Mouse (Mus musculus) heart, postnatal 25 days (tissue): ENCODE data around the gene Snf8. TPM values are rescaled to one million over a fixed set of nuclear protein-coding genes. Genes with fewer than 3 reads are reported as not detected.

Source experiments
- DNase-seq: peaks from one replicate; pipeline ENCODE4 v3.0.0; 2022; ENCODE audit warnings: low spot score
- intact Hi-C: fragments of 180-260 bp; cut with DNase I; formaldehyde crosslinking; loops from one replicate; pipeline ENCODE4 v1.15.1; 2025
- total RNA-seq, 2 experiments: library from RNA; stranded (reverse); gene quantifications; 2 replicates each; pipeline ENCODE4 v1.2.3; 2021

Gene Snf8
- 10 to 100 TPM; 45.7 to 46.9 TPM for total RNA-seq

DNA sequence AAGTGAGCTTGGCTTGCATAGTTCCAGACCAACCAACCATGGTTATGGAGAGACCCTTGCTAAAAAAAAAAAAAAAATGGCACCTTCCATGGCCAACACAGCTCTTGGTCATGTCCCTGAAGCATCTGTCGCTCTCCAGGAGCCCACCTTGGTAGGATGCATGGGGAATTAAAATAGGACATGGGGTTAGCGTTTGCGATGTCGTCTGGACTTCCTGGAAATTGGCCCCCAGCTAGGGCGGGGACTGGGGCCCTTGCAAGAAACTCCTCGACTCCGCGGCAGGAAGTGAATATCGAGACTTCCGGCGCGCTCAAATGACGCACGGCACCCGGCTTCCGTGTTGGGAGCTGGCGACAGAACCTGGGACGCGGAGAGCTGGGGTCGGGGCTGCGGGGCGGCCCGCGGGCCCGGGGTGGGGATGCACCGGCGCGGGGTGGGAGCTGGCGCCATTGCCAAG, at the start of gene Snf8:
Snf8 (plus strand) TSS at position 290 of the 457 bp plus-strand sequence.
- DNase-seq = peak; percentile 88
- intact Hi-C loops = loop anchor here (1.0 to 5.0 kb wide), 2 partner anchors 30 to 43 kb away; partner anchors contain the start of gene Atp5g1

DNA sequence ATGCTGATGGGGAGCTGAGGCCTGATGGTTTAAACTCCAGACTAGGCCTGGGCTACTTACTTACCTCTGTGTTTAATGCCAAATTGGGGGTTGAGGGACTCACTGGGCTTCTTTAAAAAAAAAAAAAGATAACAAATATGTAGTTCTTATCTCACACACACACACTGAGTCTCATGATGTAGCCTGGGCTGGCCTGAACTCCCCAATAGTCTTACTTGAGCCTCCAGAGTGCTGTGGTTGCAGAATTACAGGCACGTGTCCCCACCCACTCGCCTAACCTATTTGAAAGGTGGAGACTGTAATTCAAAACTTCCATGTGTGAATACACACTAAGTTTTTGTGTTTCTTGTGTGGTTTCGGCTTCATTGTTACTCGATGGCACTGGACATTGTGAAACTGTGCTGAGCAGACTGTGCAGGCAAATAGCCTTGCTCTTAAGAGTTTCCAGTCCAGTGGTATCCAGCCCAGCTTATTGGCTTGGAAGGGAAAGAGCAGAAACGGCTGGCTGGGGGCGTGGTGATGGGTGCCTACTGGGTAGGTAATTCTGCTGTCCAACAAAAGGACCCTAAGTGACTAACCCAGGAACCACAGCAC, 46.7 kb upstream of the Snf8 start:
- intact Hi-C loops = loop anchor here (10.0 kb wide), 1 partner anchor 223 kb away; no protein-coding TSS in a partner anchor
- DNase-seq = no peak

DNA sequence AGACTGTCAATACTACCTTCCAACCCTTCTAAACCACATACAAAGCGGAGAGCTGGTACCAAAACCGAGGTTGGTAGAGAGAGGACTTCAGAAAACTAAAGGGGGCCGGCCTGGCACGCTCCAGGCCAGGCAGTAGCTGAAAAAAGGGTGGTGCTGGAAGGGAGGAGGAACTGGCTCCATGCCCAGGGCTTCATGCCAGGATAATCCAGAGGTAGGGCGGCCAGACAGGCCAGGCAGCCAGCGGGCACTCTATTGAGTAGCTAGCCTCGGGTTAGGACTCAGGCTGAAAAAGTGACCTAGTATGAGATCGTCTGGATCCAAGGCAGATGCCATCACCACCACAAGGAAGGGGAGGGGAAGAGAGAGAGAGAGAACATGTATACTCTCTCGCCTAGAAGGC, 46.2 kb upstream of the Snf8 start:
- DNase-seq = peak; percentile 34
- intact Hi-C loops = loop anchor here (10.0 kb wide), 1 partner anchor 224 kb away; no protein-coding TSS in a partner anchor

DNA sequence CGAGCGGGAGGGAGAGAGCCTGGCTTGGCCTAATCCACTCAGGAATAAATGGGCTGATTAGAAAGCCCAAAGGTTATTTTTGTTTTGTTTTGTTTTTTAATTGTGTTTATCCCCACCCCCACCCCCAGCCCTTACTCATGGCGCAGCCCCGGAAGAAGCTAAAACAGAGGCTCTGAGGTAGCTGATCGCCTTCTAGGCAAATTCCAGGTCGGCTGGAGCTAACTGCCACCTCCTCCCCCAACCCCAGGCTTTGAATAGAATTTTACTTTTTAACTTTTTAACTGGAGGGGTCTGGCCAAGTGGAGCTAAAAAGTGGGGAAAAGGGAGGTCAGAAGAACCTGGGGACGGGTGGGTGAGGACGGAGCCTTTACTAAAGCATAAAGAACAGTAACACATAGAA, 44.8 kb upstream of the Snf8 start:
- intact Hi-C loops = loop anchor here (10.0 kb wide), 1 partner anchor 225 kb away; no protein-coding TSS in a partner anchor

DNA sequence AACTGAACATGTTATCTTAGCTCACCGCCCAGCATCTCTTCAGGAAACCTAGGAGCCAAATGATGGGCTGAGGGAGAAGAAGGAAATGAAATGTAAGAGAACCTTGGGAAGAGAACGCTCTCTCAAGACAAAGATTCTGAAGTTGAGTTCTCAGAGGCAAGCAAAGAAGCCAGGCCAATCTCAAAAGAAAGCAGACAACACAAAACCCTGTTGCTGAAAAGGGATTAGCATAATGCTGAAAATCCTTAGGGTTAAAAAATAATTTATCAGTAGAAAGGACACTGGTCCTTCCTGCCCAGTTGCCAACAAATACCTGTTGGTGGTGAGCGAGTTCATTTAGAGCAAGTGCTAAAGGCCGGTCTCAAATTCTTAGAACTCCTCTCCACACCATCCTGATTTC, 44.3 kb upstream of the Snf8 start:
- no peak for DNase-seq
- intact Hi-C loops = no loop called here

More for the DNA sequence above, 44.8 kb upstream of the Snf8 start:
- no peak for DNase-seq

DNA sequence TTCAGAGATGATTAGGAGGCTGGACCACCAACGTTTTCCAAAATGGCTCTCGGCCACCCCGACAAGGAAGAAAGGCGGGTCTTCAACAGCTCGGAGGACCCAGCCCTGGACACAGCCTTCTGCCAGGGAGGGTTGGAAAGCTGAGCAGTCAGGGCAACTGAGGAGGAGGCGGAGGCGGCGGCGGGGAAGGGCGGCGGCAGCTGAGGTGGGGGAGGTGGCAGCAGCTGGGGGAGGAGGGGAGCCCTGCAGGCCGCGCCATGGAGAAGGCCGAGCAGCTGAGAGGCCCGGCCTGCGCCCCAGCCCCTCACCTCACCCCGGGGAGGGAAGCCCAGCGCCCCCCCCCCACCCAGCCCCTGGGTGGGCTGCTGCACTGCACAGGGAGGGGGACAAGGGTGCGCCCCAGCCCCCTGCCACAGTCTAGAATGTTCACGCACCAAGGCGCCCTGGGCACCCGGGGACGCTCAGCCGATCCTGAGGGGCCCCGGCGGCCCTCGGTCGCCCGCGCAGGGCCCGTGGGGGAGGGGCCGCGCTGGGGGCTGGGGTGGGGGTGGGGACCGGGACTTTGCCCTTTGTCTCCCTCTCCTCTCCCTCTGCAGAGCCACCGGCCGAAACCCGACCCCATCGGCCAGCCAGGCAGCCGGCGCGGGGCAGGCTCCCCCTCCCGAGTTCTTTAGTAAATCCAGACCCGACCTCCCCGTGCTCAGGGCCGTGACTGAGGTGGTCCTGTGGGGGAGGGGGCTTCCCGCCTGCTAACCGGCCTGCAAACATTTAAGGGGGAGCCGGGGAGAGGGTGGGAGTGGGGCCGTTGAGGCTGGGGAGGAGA, 43.6 kb upstream of the Snf8 start:
- DNase-seq = no peak
- intact Hi-C loops = no loop called here

DNA sequence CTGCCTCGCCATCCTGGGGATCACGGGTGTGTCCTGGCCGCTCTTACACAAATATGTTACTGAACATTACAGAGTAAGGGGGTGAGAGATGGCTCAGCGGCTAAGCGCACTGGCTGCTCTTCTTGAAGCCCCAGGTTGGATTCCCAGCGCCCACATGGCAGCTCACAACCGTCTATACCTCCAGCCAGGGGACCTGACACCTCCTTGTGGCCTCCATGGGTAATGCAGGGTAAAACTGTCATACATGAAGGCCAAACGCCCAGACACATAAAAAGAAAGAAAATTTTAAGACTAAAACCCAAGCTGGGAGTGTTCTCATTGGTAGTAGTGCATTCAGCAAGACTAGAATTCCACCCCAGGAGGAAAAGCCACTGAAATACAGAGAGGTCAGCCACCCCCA, 40.5 kb upstream of the Snf8 start:
- intact Hi-C loops = no loop called here
- DNase-seq = no peak

DNA sequence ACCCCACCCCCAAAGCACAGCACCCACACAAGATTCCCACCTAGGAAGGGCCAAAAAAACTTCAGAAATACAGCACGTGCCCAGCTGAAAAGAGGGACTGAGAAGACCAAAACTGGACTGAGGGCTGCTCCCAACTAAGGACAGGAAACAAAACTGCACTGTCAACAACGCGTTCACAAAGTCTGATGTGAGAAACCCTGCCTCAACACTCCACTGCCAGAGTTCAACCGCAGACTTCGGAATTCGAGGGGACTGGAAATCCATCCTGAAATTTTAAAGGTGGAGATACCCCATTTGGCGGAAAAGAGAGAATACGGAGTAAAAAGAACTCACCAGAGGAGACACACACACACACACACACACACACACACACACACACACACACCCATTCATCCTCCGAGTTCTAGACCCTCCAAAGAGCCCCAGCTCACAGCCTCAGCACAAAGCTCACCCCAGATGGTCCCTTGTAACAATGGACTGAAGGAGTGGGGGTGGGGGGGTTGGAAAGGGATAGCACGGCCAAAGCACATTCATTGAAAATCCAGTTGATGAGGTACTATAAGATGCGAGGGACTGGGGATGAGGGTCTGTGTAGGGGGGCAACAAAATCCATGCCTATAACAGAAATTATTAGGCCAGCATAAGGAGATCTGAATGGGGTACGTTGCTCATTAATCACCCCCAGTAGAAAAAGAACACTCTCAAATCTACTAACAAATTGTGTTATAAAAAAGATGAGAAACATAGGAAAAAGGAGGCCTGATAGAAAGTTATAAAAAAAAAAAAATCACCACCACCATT, 31.4 kb upstream of the Snf8 start:
- no peak for DNase-seq
- intact Hi-C loops = loop anchor here (10.0 kb wide), 2 partner anchors 202 to 272 kb away; partner anchors contain the start of gene Hoxb9

DNA sequence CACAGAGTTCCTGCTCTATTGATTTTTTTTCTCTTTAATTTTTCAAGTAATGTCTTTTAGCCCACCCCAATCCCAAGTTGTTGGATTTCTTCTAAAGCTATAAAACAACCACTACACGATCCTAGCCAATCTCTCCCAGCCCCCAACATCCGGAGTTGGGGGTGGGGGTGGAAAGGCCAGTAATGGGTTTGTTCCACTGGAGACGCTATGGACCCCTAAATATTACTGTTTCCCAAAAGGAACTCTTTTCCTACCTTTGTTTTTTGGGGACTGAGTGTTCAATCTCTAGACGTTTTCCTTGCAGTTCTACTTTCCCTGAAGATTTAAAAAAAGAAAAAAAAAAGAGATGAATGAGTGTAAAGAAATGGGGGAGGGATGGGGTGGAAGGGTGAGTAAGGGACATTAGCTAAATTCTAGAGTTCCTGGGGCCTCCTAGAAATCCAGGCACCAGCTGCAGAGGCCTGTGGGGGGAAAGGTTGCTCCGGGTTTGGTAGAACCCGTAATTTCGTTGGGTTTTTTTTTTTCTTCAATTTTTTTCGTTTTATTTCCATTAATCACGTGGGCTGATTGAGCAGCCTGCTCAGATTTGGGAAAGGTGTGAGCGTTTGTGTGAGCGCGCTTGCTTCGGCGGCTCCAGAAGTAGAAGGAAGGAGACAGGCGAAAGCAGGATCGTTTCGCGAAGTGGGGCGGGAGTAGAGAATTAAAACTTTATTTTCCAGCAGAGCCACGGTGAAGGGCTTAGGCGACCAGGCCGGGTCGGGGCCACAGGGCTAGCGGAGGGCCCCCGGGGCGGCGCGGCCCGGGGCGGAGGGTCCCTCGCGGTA, 30.5 kb upstream of the Snf8 start:
- DNase-seq = no peak
- intact Hi-C loops = loop anchor here (10.0 kb wide), 2 partner anchors 201 to 271 kb away; partner anchors contain the start of gene Hoxb9

DNA sequence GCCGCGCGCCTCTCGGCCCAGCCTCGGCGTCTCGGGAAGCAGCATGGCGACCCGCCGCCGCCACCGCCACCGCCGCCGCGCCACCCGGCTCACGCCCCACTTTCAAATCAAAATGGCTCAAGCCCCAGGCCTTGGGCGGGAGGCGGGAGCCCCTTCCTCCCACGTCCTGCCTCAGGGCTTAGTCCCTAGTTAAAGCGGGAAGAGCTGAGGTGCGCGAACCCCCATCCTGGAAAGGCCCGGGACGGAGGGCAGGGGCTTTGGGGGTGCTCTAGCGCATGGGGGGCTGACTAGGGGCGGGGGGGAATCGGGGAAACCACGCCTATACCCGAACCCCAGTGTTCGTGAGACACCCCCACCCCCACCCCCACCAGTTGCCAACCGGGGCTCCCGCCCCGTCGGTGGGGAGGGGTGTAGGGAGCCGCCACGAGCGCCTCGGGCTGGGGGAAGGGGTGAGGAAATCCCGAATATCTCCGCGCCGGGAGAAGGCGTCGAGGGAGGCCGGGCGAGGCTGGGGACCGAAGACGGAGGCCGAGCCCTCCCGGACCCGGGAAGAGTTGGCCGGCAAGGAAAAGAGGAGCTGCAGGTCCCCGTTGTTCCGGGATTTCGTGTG, 29.8 kb upstream of the Snf8 start:
- DNase-seq = no peak
- intact Hi-C loops = loop anchor here (10.0 kb wide), 2 partner anchors 200 to 270 kb away; partner anchors contain the start of gene Hoxb9

DNA sequence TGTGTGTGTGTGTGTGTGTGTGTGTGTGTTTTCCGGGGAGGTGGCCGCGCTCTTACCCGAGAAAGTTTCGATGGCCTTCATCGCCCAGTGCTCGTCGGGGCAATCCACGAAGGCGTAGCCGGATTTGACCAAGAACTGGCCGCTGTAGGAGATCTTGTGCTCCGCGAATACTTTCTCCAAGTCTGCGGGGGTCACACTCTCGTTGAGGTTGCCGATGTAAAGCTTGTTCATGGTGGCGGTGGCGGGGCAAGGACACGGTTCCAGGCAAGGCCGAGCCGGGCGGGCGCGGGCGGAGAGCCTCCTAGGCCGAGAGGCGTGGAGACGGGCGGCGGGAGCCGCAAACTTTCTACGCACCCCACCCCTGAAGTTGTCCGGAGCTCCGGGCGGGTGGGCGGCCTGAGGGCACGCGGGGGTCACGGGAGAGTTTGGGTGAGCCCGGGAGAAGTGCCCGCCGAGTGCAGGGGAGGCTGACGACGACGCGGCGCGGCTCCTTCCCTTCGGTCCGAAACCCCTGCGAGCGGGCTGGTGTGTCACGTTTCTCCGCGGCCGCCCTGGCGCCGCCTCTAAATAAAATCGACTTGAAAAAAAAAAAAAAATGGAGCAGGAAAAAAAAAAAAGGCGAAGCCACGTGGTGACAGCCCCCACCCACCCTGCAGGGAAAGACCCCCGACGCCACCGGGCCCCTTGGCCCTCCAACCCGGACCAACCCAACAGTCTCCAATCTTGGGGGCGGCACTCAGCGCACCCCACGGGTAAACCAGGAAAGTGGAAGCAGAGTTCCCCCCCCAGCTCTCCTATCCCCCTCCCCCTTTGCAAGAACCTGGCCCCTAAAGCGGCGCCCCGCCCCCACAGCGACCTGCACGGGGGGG, 29.0 kb upstream of the Snf8 start, which contains the start of gene Igf2bp1:
Igf2bp1 (minus strand) TSS at position 538 of the 869 bp plus-strand sequence.
- intact Hi-C loops = loop anchor here (10.0 kb wide), 2 partner anchors 199 to 269 kb away; partner anchors contain the start of gene Hoxb9
- no peak for DNase-seq

DNA sequence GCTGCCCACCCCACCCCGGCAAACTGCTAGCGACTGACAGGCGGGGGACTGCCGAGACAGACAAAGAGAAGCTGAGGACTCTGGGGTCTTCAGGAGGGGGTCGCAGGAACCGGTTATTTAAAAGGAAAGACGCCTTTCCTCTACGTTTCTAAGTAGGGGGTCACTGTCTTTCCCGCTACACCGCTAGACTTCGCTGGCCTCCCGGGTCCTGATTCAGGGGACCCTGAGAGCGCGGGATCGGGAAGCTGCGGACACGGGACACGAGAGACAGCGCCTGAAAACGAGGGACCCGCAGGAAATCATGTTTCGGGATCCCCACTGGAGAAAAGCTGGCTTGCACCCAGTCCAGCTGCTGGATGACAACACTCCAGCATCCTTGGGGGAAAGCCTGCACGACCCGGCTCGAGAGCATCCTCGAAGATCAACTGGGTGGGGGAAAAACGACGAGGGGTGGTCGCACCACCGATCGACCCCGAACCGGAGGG, 28.3 kb upstream of the Snf8 start:
- DNase-seq = no peak
- intact Hi-C loops = loop anchor here (10.0 kb wide), 2 partner anchors 198 to 268 kb away; partner anchors contain the start of gene Hoxb9

DNA sequence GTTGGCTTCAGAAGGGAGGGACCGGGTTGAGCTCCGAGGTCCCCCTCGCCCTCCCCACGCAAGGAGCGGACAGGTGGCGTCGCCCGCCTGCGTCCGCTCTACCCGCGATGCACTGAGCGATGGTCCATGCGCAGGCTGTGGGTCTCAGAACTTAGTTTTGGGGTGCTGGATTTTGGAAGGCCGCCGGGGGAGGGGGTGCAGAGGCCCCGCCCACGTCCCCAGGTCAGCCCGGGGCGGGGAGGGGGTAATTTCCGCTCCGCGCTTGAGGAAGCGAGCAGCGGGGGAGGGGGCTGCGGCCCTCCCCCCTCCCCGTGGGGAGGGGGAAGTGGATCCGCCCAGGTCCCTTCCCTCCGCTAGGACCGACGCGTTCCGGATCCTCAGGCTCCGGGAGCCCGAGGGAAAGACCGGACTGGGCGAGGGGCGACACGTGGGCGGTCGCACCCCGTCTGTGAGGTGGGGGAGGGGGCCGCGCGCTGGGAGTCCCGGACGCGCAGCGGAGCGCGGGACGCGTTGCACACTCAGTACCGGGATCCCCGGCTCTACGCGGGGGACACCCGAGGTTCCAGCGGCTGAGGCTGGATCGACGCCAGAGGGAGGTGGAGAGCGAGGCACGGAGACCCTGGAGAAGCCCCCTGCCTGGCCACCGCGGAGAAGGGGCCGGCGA, 27.7 kb upstream of the Snf8 start:
- intact Hi-C loops = loop anchor here (10.0 kb wide), 2 partner anchors 198 to 268 kb away; partner anchors contain the start of gene Hoxb9
- DNase-seq = no peak

DNA sequence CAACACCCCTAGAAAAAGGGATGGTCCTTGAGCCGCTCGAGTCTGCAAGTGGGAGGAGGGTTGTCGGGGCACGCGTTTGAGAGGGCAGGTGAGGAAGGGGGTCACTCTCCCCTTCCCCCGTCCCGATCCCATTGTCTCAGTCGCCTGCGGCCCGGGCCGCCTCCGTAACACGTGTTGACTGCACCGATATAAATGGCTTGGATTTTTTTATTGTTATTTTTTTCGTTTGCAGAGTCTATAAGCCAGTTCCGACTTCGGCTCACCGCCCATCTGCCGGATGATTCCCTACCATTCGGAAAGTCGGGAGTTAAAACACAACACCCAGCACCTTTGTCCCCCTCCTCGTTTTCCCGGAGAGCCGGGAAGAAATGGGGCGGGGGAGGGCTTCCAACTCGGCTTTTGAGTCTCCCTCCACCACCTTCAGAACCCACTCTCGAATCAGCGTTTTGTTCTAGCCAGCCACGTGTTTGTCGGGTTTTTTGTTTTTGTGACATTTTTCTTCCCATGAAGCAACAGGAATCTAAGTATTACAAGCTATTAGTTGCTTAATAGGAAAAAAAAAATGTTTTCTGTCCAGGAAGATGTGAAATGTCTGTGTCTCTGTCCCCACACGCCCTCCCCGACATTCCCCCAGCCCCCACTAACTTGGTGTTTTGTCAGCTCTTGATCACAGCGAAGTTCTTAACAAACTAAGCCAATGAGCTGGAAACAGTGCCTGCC, 27.0 kb upstream of the Snf8 start:
- intact Hi-C loops = loop anchor here (10.0 kb wide), 2 partner anchors 197 to 267 kb away; partner anchors contain the start of gene Hoxb9
- no peak for DNase-seq

DNA sequence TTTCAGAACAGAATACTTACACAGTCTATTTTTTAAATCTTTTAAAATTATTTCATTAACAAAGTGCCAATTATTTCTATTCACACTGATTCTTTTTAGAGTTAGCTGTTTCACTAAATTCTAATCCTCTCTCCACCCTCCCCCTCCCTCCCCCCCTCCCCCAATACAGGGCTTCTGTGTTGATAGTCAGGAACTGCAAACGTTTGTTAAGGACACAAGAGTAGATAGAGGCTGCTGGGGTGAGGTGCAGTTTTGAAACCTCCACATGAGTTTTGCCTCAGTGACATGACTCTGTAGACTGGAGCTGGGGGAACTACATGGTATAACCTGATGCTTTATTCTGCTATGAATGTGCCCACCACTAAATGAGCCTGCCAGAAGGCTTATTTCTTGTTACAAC, 25.9 kb upstream of the Snf8 start:
- DNase-seq = no peak
- intact Hi-C loops = loop anchor here (10.0 kb wide), 2 partner anchors 196 to 266 kb away; partner anchors contain the start of gene Hoxb9

DNA sequence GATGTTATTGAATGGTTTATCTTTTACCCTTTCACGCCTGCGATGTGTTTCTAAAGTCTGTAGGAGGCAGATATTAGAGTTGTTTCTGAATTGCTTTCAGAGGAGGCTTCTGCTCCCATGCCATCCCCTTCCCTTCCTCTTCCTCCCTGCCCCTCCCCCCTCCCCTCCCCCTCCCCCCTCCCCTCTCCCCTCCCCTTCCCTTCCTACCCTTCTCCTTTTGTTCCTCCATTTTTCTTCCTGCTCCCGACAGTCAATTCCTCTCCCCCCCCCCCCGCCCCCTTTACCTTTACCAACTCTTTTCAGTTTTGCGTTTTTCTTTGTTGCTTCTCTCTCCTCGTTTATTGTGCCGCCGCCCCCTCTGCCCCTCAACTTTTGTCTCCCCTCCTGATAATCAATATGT, 22.7 kb upstream of the Snf8 start:
- DNase-seq = no peak
- intact Hi-C loops = no loop called here
